Mouse (Mus musculus) kidney, embryonic 15.5 days (tissue): ENCODE data around the gene Pitpnm2. TPM values are rescaled to one million over a fixed set of nuclear protein-coding genes. Genes with fewer than 3 reads are reported as not detected.
A peak's percentile ranks its signal among the peaks of the same experiment; 100 is the strongest.

Source experiments
- ATAC-seq: fragments of 200-750 bp; cut with Nextera tagmentation; replicated peaks from 2 replicates; pipeline ENCODE4 v1.8.0; 2017; ENCODE audit warnings: moderate TSS enrichment; ENCODE audit not compliant: low FRiP score
- H3K27ac ChIP-seq: fragments of 300-500 bp; sonication (generic); 2 replicates; pipeline ENCODE4 v1.5.1; 2015; ENCODE audit warnings: mild to moderate bottlenecking, inconsistent platforms
- H3K27me3 ChIP-seq: fragments of 300-500 bp; sonication (generic); 2 replicates; pipeline ENCODE4 v1.6.1; 2015; ENCODE audit warnings: inconsistent platforms
- H3K36me3 ChIP-seq: fragments of 300-500 bp; sonication (generic); 2 replicates; pipeline ENCODE4 v1.6.1; 2015; ENCODE audit warnings: inconsistent platforms
- H3K4me1 ChIP-seq: fragments of 300-500 bp; sonication (generic); 2 replicates; pipeline ENCODE4 v1.6.1; 2015; ENCODE audit warnings: inconsistent platforms
- H3K4me2 ChIP-seq: fragments of 300-500 bp; sonication (generic); 2 replicates; pipeline ENCODE4 v1.6.1; 2015; ENCODE audit warnings: moderate library complexity, mild to moderate bottlenecking, inconsistent platforms
- H3K4me3 ChIP-seq: fragments of 300-500 bp; sonication (generic); replicated peaks from 2 replicates; pipeline ENCODE4 v1.5.1; 2015; ENCODE audit warnings: mild to moderate bottlenecking, inconsistent platforms
- H3K9ac ChIP-seq: fragments of 300-500 bp; sonication (generic); 2 replicates; pipeline ENCODE4 v1.6.1; 2015; ENCODE audit warnings: mild to moderate bottlenecking, inconsistent platforms
- H3K9me3 ChIP-seq: fragments of 300-500 bp; sonication (generic); replicated peaks from 2 replicates; pipeline ENCODE4 v1.6.1; 2016; ENCODE audit warnings: inconsistent platforms
- WGBS: fragments of 180-500 bp; shearing (Covaris S2); methylation state at CpG from one replicate; pipeline ENCODE4 v1.1.7; 2015; ENCODE audit warnings: mixed read lengths; 5-methylcytosine and 5-hydroxymethylcytosine counted together
- polyA plus RNA-seq: library from polyadenylated mRNA; unstranded; fragments of >200 nt; fragmentation: Nextera tagmentation; extraction: Ambion mirVana; gene quantifications from 2 replicates; pipeline ENCODE4 v1.2.1, GENCODE M21; 2015

Gene Pitpnm2
- polyA plus RNA-seq, 1 experiment from 2014 or later, result 3.6 TPM

- Histone ChIP-seq H3K27ac (peak overlapping the region; percentile 90), H3K4me2 (peak overlapping the region; percentile 93), H3K36me3 (peaks cover 11% of the 10 kb centered on the region; the same call in 1 of the 2 replicates), H3K27me3 (no peaks in the 10 kb centered on the region), H3K9me3 (no peaks in the 10 kb centered on the region), H3K4me1 (peaks cover 28% of the 10 kb centered on the region), H3K9ac (peak overlapping the region; percentile 69), H3K4me3 (peak overlapping the region; percentile 93)
- WGBS, result 23% methylated on average over 17 of the region's 17 CpGs
- ATAC-seq, result no peak; the same call in 1 of the 2 replicates
Observed at GRCm38 (mm10) chr5:124111077-124111741, 138.4 kb downstream of the Pitpnm2 start.

GRCm38 (mm10) chr5:124103552-124103951 lies 146.0 kb downstream of the Pitpnm2 start:
- H3K4me1 ChIP-seq, result no peaks in the 10 kb centered on the region
- no peak overlapping the region for H3K27ac ChIP-seq
- no peak for ATAC-seq
- no peak overlapping the region for H3K4me3 ChIP-seq
- no peaks in the 10 kb centered on the region for H3K27me3 ChIP-seq
- H3K36me3 ChIP-seq, result peaks cover 4% of the 10 kb centered on the region; the same call in 1 of the 2 replicates
- H3K9me3 ChIP-seq, result no peaks in the 10 kb centered on the region
- WGBS, result 93% methylated on average over 9 of the region's 9 CpGs
- no peak overlapping the region for H3K4me2 ChIP-seq
- H3K9ac ChIP-seq, result no peak overlapping the region

GRCm38 (mm10) chr5:124103020-124103419 lies 146.5 kb downstream of the Pitpnm2 start:
- Histone ChIP-seq H3K36me3 (peaks cover 4% of the 10 kb centered on the region; the same call in 1 of the 2 replicates), H3K4me1 (no peaks in the 10 kb centered on the region), H3K4me2 (no peak overlapping the region), H3K9ac (no peak overlapping the region), H3K9me3 (no peaks in the 10 kb centered on the region), H3K27ac (no peak overlapping the region), H3K4me3 (no peak overlapping the region), H3K27me3 (no peaks in the 10 kb centered on the region)
- no peak for ATAC-seq
- 79% methylated on average over 3 of the region's 3 CpGs for WGBS

GRCm38 (mm10) chr5:124102326-124102725 lies 147.2 kb downstream of the Pitpnm2 start:
- Histone ChIP-seq H3K4me3 (no peak overlapping the region), H3K36me3 (peaks cover 4% of the 10 kb centered on the region; the same call in 1 of the 2 replicates), H3K27ac (no peak overlapping the region), H3K4me2 (no peak overlapping the region), H3K9me3 (no peaks in the 10 kb centered on the region), H3K4me1 (no peaks in the 10 kb centered on the region), H3K27me3 (no peaks in the 10 kb centered on the region), H3K9ac (no peak overlapping the region)
- ATAC-seq, result no peak
- WGBS, result 87% methylated on average over 6 of the region's 6 CpGs

GRCm38 (mm10) chr5:124100128-124101044 lies 149.2 kb downstream of the Pitpnm2 start:
- H3K9ac ChIP-seq, result no peak overlapping the region
- H3K36me3 ChIP-seq, result peaks cover 4% of the 10 kb centered on the region; the same call in 1 of the 2 replicates
- 92% methylated on average over 11 of the region's 11 CpGs for WGBS
- H3K27ac ChIP-seq, result no peak overlapping the region
- H3K4me2 ChIP-seq, result no peak overlapping the region
- H3K9me3 ChIP-seq, result no peaks in the 10 kb centered on the region
- no peaks in the 10 kb centered on the region for H3K27me3 ChIP-seq
- H3K4me3 ChIP-seq, result no peak overlapping the region
- no peak for ATAC-seq
- H3K4me1 ChIP-seq, result peaks cover 6% of the 10 kb centered on the region

- no peak overlapping the region for H3K4me3 ChIP-seq
- no peak for ATAC-seq
- no peaks in the 10 kb centered on the region for H3K27me3 ChIP-seq
- no peak overlapping the region for H3K27ac ChIP-seq
- peaks cover 15% of the 10 kb centered on the region for H3K4me1 ChIP-seq
- H3K9ac ChIP-seq, result no peak overlapping the region
- H3K36me3 ChIP-seq, result no peaks in the 10 kb centered on the region; the same call in 1 of the 2 replicates
- H3K4me2 ChIP-seq, result no peak overlapping the region
- no peaks in the 10 kb centered on the region for H3K9me3 ChIP-seq
- 85% methylated on average over 2 of the region's 2 CpGs for WGBS
Observed at GRCm38 (mm10) chr5:124098923-124099322, 150.6 kb downstream of the Pitpnm2 start.

- ATAC-seq, result peak; percentile 86
- WGBS, result 2% methylated on average over 42 of the region's 42 CpGs
- no peaks in the 10 kb centered on the region for H3K9me3 ChIP-seq
- no peaks in the 10 kb centered on the region for H3K36me3 ChIP-seq
- peaks cover 19% of the 10 kb centered on the region for H3K4me1 ChIP-seq
- no peaks in the 10 kb centered on the region for H3K27me3 ChIP-seq
- H3K4me3 ChIP-seq, result peak within 1 kb of the TSS; percentile 57
- no peak within 1 kb of the TSS for H3K27ac ChIP-seq
- H3K4me2 ChIP-seq, result peak within 1 kb of the TSS; percentile 97
- H3K9ac ChIP-seq, result peak within 1 kb of the TSS; percentile 42
Observed at GRCm38 (mm10) chr5:124095596-124096232, 153.8 kb downstream of the Pitpnm2 start, which contains the start of gene Abcb9. TSS of gene Abcb9 (minus strand) at chr5:124095798.

- peaks cover 19% of the 10 kb centered on the region for H3K4me1 ChIP-seq
- H3K27ac ChIP-seq, result no peak overlapping the region
- WGBS, result 8% methylated on average over 19 of the region's 19 CpGs
Observed at GRCm38 (mm10) chr5:124095077-124095581, 154.4 kb downstream of the Pitpnm2 start.

GRCm38 (mm10) chr5:124093852-124094604 lies 155.5 kb downstream of the Pitpnm2 start:
- Histone ChIP-seq H3K9me3 (no peaks in the 10 kb centered on the region), H3K9ac (no peak overlapping the region), H3K27me3 (no peaks in the 10 kb centered on the region), H3K4me1 (peaks cover 19% of the 10 kb centered on the region), H3K4me2 (no peak overlapping the region), H3K36me3 (no peaks in the 10 kb centered on the region), H3K4me3 (no peak overlapping the region), H3K27ac (no peak overlapping the region)
- WGBS, result 88% methylated on average over 12 of the region's 12 CpGs
- ATAC-seq, result no peak

More at GRCm38 (mm10) chr5:124095077-124095581, 154.4 kb downstream of the Pitpnm2 start:
- ATAC-seq, result peak; percentile 49
- Histone ChIP-seq H3K27me3 (no peaks in the 10 kb centered on the region), H3K9ac (peak overlapping the region; percentile 42), H3K36me3 (no peaks in the 10 kb centered on the region), H3K4me2 (peak overlapping the region; percentile 97), H3K9me3 (no peaks in the 10 kb centered on the region), H3K4me3 (peak overlapping the region; percentile 57)

- peaks cover 19% of the 10 kb centered on the region for H3K4me1 ChIP-seq
- H3K9ac ChIP-seq, result no peak overlapping the region
- H3K27me3 ChIP-seq, result no peaks in the 10 kb centered on the region
- no peak overlapping the region for H3K27ac ChIP-seq
- no peak overlapping the region for H3K4me2 ChIP-seq
- 79% methylated on average over 11 of the region's 11 CpGs for WGBS
- ATAC-seq, result no peak
- H3K4me3 ChIP-seq, result no peak overlapping the region
- no peaks in the 10 kb centered on the region for H3K36me3 ChIP-seq
- no peaks in the 10 kb centered on the region for H3K9me3 ChIP-seq
Observed at GRCm38 (mm10) chr5:124093120-124093794, 156.3 kb downstream of the Pitpnm2 start.
